Mouse (Mus musculus): ENCODE data around the gene Gm1043.

Gene Gm1043

GRCm38 (mm10) chr5:37121186-37121680 is 36.1 kb downstream of the Gm1043 start:
- DNase-seq, result no peak

GRCm38 (mm10) chr5:37131841-37132240 is 46.7 kb downstream of the Gm1043 start:
- no peak for DNase-seq

- no peak for DNase-seq
Observed at GRCm38 (mm10) chr5:37141745-37142144, 56.6 kb downstream of the Gm1043 start.

- peak; percentile 36 for DNase-seq
Observed at GRCm38 (mm10) chr5:37147536-37147935, 62.4 kb downstream of the Gm1043 start.

- DNase-seq, result no peak
Observed at GRCm38 (mm10) chr5:37150650-37151049, 65.5 kb downstream of the Gm1043 start.

GRCm38 (mm10) chr5:37154472-37154871 is 69.3 kb downstream of the Gm1043 start:
- DNase-seq, result no peak

GRCm38 (mm10) chr5:37158408-37158807 is 73.2 kb downstream of the Gm1043 start:
- DNase-seq, result no peak

- DNase-seq, result peak; percentile 13
Observed at GRCm38 (mm10) chr5:37162871-37163781, 78.0 kb downstream of the Gm1043 start.

GRCm38 (mm10) chr5:37176466-37176865 is 91.3 kb downstream of the Gm1043 start:
- no peak for DNase-seq

- no peak for DNase-seq
Observed at GRCm38 (mm10) chr5:37177061-37177460, 91.9 kb downstream of the Gm1043 start.

GRCm38 (mm10) chr5:37178811-37179210 is 93.6 kb downstream of the Gm1043 start:
- DNase-seq, result no peak

GRCm38 (mm10) chr5:37179872-37180271 is 94.7 kb downstream of the Gm1043 start:
- DNase-seq, result no peak

GRCm38 (mm10) chr5:37180624-37181023 is 95.5 kb downstream of the Gm1043 start:
- no peak for DNase-seq

- no peak for DNase-seq
Observed at GRCm38 (mm10) chr5:37184605-37185004, 99.4 kb downstream of the Gm1043 start.

- no peak for DNase-seq
Observed at GRCm38 (mm10) chr5:37190378-37190777, 105.2 kb downstream of the Gm1043 start.

- no peak for DNase-seq
Observed at GRCm38 (mm10) chr5:37196196-37196595, 111.0 kb downstream of the Gm1043 start.

- DNase-seq, result no peak
Observed at GRCm38 (mm10) chr5:37196666-37197250, 111.6 kb downstream of the Gm1043 start.

GRCm38 (mm10) chr5:37197423-37197822 is 112.3 kb downstream of the Gm1043 start:
- DNase-seq, result no peak

GRCm38 (mm10) chr5:37198011-37198688 is 113.0 kb downstream of the Gm1043 start:
- DNase-seq, result no peak

GRCm38 (mm10) chr5:37202285-37202684 is 117.1 kb downstream of the Gm1043 start:
- no peak for DNase-seq

- DNase-seq, result no peak
Observed at GRCm38 (mm10) chr5:37204886-37205285, 119.7 kb downstream of the Gm1043 start.

GRCm38 (mm10) chr5:37205420-37205819 is 120.2 kb downstream of the Gm1043 start:
- DNase-seq, result no peak

- no peak for DNase-seq
Observed at GRCm38 (mm10) chr5:37206364-37206763, 121.2 kb downstream of the Gm1043 start.

Data from kidney, adult 18-20 months (tissue).